Mouse (Mus musculus) small intestine, adult 2 months (tissue): ENCODE measurements around the gene Kcnj15. TPM values are rescaled to one million over a fixed set of nuclear protein-coding genes. Genes with fewer than 3 reads are reported as not detected.

Experiments used
- H3K27ac ChIP-seq: fragments of 200-500 bp; 2 replicates; pipeline ENCODE4 v1.5.1; 2012; ENCODE audit warnings: low read depth, low read length, control low read depth, inconsistent platforms; ENCODE audit not compliant: insufficient read depth
- H3K27me3 ChIP-seq: fragments of 200-500 bp; 2 replicates; pipeline ENCODE4 v1.6.1; 2012; ENCODE audit warnings: mild to moderate bottlenecking, moderate library complexity, low read length, inconsistent platforms; ENCODE audit not compliant: control insufficient read depth, insufficient read depth
- H3K36me3 ChIP-seq: fragments of 200-500 bp; 2 replicates; pipeline ENCODE4 v1.6.1; 2012; ENCODE audit warnings: mild to moderate bottlenecking, low read length, control low read depth, inconsistent platforms; ENCODE audit not compliant: control insufficient read depth, insufficient read depth
- H3K4me1 ChIP-seq: fragments of 200-500 bp; 2 replicates; pipeline ENCODE4 v1.6.1; 2012; ENCODE audit warnings: low read length, inconsistent platforms, mixed read lengths; ENCODE audit not compliant: control insufficient read depth, insufficient read depth, insufficient read length
- H3K4me3 ChIP-seq: fragments of 200-500 bp; 2 replicates; pipeline ENCODE4 v1.5.1; 2012; ENCODE audit warnings: low read depth, mild to moderate bottlenecking, control low read depth, inconsistent platforms, low read length, moderate library complexity
- CTCF ChIP-seq: fragments of 200-500 bp; IDR thresholded peaks from 2 replicates; pipeline ENCODE4 v1.5.1; 2012; ENCODE audit warnings: low read depth, mild to moderate bottlenecking, control low read depth, inconsistent platforms, low read length, moderate library complexity, mixed read lengths; ENCODE audit not compliant: insufficient replicate concordance, insufficient read length; ENCODE audit errors: extremely low read depth
- POLR2A ChIP-seq: fragments of 200-500 bp; IDR thresholded peaks from 2 replicates; pipeline ENCODE4 v1.6.1; 2012; ENCODE audit warnings: low read depth, mild to moderate bottlenecking, control low read depth, inconsistent platforms, low read length, moderate library complexity
- WGBS: fragments of 180-500 bp; shearing (Covaris S2); methylation state at CpG from one replicate; pipeline ENCODE4 v1.1.7; 2018; 5-methylcytosine and 5-hydroxymethylcytosine counted together
- polyA plus RNA-seq: library from polyadenylated mRNA; depleted of rRNA; stranded (reverse); fragments of >200 nt; gene quantifications from 2 replicates; pipeline ENCODE4 v1.2.3, GENCODE M21; 2012

The Kcnj15 gene
- polyA plus RNA-seq, 1 experiment, result 0.38 TPM

- no peak overlapping the region for H3K4me3 ChIP-seq
- 71% methylated on average over 7 of the region's 7 CpGs for WGBS
- no peaks in the 10 kb centered on the region for H3K4me1 ChIP-seq
- no peak for TF ChIP-seq CTCF
- H3K36me3 ChIP-seq, result no peaks in the 10 kb centered on the region
- no peak overlapping the region for H3K27ac ChIP-seq
- no peaks in the 10 kb centered on the region for H3K27me3 ChIP-seq
Measured at GRCm38 (mm10) chr16:95239209-95239925, 18.0 kb upstream of the Kcnj15 start.

DNA sequence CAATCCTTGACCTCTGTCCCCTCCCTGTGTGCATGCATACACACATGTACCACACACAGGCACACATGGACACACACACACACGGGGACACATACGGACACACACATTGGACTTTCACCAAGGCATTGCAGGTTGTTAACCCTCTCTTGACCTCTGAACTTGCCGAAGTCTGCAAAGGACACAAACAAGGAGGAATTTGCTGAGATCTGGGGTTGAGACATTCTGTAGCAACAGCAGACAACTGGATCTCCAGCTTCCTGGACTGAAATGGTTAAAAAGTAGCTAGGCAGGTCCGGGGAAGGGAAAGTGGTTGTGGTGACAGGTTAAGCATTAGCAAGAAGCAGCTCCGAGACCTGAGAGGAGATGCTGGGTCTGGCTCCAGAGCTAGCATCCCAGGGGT lies 16.7 kb upstream of the Kcnj15 start:
- no peaks in the 10 kb centered on the region for H3K36me3 ChIP-seq
- H3K4me3 ChIP-seq, result no peak overlapping the region
- no peaks in the 10 kb centered on the region for H3K27me3 ChIP-seq
- TF ChIP-seq CTCF, result no peak
- 29% methylated on average over 5 of the region's 5 CpGs for WGBS
- no peaks in the 10 kb centered on the region for H3K4me1 ChIP-seq
- no peak overlapping the region for H3K27ac ChIP-seq

DNA sequence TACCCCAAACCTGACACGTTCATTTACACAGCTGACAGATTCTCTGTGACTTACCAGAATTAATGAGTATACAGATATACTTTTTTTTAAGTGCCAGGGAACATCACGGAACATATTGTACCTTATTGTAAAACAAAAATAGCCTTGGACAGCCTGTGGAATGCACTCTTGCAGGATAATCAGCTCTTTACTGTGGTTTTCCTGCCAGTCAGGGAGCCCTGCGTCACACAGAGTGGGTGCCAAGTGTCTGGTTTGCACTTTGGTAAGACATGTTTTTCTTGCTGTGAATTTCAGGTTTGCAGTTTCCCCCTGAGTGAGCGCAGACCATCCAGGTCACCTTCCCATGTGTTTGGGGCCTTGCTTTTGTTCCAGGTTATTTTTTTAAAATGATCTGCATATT lies 15.8 kb upstream of the Kcnj15 start:
- H3K27me3 ChIP-seq, result no peaks in the 10 kb centered on the region
- no peaks in the 10 kb centered on the region for H3K4me1 ChIP-seq
- H3K36me3 ChIP-seq, result no peaks in the 10 kb centered on the region
- H3K27ac ChIP-seq, result no peak overlapping the region
- no peak overlapping the region for H3K4me3 ChIP-seq
- TF ChIP-seq POLR2A (no peak), CTCF (no peak)
- WGBS, result 70% methylated on average over 4 of the region's 4 CpGs

DNA sequence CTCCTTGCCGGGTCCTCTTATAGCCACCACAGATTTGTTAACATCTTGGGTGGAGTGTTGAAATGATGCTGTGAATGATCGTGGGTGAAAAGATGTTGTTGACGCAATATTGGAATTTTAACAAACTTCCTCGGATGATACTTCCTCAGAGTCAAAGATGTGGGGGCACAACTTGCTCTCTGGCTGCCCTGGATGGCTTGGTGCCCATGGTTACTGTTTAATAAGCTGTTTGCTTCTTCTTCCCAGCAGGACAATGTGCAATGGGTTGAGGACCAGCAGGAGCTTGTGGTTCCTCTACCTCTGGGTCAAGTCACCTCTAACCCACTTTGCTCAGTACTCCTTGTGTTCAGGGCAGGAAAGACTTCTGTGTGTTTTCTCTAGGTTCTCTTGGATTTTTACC lies 15.2 kb upstream of the Kcnj15 start:
- Histone ChIP-seq H3K4me3 (no peak overlapping the region), H3K27me3 (no peaks in the 10 kb centered on the region), H3K27ac (no peak overlapping the region), H3K36me3 (no peaks in the 10 kb centered on the region), H3K4me1 (no peaks in the 10 kb centered on the region)
- 62% methylated on average over 4 of the region's 4 CpGs for WGBS
- TF ChIP-seq CTCF (no peak), POLR2A (no peak)

- H3K4me3 ChIP-seq, result no peak overlapping the region
- 88% methylated on average over 1 of the region's 1 CpGs for WGBS
- H3K27ac ChIP-seq, result no peak overlapping the region
- no peaks in the 10 kb centered on the region for H3K4me1 ChIP-seq
- H3K27me3 ChIP-seq, result no peaks in the 10 kb centered on the region
- H3K36me3 ChIP-seq, result no peaks in the 10 kb centered on the region
- TF ChIP-seq POLR2A (no peak), CTCF (no peak)
Measured at GRCm38 (mm10) chr16:95243401-95243800, 14.0 kb upstream of the Kcnj15 start.

GRCm38 (mm10) chr16:95244626-95245303 lies 12.6 kb upstream of the Kcnj15 start:
- WGBS, result 85% methylated on average over 12 of the region's 12 CpGs

DNA sequence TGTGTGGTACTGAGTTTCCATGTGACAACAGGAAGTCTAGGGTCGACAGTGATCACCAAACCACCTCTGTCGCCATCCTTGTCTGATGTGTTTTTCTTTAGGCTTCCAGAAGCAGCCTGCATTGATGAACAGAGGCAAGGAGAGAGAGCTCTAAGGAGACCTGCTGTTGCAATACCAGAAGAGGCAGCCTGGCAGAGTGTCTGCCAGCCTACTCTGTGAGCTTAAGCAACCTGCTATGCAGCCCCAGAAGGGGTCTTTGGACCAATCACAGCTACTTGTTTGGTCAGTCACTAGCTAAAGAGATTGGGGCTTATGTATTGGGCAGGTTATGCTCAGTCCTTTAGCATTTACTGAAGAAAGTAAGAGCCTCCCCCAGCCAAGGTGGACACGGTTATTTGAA lies 11.9 kb upstream of the Kcnj15 start:
- Histone ChIP-seq H3K27ac (no peak overlapping the region), H3K4me1 (no peaks in the 10 kb centered on the region), H3K36me3 (no peaks in the 10 kb centered on the region), H3K4me3 (no peak overlapping the region), H3K27me3 (no peaks in the 10 kb centered on the region)
- 66% methylated on average over 3 of the region's 3 CpGs for WGBS
- TF ChIP-seq POLR2A (no peak), CTCF (no peak)

More at GRCm38 (mm10) chr16:95244626-95245303, 12.6 kb upstream of the Kcnj15 start:
- Histone ChIP-seq H3K27me3 (no peaks in the 10 kb centered on the region), H3K36me3 (no peaks in the 10 kb centered on the region), H3K27ac (no peak overlapping the region), H3K4me3 (no peak overlapping the region), H3K4me1 (no peaks in the 10 kb centered on the region)
- no peak for TF ChIP-seq CTCF
- no peak for TF ChIP-seq POLR2A
